Mouse (Mus musculus): Measurements from ENCODE around the gene Olfr1201. TPM values are rescaled to one million over a fixed set of nuclear protein-coding genes. Genes with fewer than 3 reads are reported as not detected.

Gene Olfr1201
- not detected in 2 replicates for polyA plus RNA-seq (2012; rRNA removed)

GRCm38 (mm10) chr2:88792736-88793135 is at the start of gene Olfr1201:
Olfr1201 (plus strand) TSS chr2:88793036.

GRCm38 (mm10) chr2:88751270-88751669 is 41.6 kb upstream of the Olfr1201 start, which contains the start of gene Olfr1198:
Olfr1198 (minus strand) TSS chr2:88751370.

GRCm38 (mm10) chr2:88760369-88760768 is 32.5 kb upstream of the Olfr1201 start, which contains the start of gene Olfr1199:
Olfr1199 (minus strand) TSS chr2:88760469.

DNA sequence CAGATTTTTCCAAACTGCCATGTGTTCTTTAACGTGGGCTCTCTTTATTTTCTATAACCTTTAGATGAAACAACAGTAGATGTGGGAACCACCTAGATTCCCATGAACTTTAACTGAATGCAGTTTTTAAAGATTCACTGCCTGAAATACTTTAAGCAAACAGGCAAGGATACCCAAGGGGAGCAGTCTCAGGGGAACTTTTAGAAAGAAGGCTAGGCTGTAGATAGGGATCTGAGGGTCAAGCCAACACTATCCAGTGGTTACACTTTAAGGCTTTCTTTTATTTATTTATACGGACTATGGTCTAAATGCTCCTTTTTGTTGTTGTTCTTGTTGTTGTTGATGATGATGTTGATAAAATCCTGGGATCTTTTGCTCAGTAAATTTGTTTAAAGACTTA is 22.4 kb upstream of the Olfr1201 start, which contains the start of gene Olfr1200:
Olfr1200 (minus strand) TSS at position 101 of the 400 bp plus-strand sequence.

DNA sequence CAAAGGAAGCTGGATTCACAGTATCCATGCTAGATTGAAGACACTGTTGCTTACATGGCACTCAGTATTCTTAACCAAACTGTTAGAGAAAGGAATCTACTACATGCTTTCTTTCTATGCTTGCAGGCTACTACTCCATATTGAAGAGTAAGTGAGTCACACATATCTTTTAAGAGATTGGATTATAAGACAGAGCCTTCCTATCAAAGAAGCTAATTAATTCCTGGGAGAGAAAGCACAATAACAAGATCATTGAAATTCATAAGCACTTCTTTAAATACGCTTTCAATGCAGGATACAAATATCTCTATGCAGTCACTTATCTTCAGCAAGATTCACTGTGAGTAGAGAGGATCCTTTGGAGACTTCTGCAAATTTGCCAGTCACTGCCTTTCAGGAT is 21.4 kb downstream of the Olfr1201 start, which contains the start of gene Olfr1202:
Olfr1202 (plus strand) TSS at position 301 of the 400 bp plus-strand sequence.

GRCm38 (mm10) chr2:88829437-88829836 is 36.6 kb downstream of the Olfr1201 start, which contains the start of gene Olfr1205:
Olfr1205 (plus strand) TSS chr2:88829737.

Other genes starting within 250 kb of the Olfr1201 start
- not detected in 2 replicates for gene Olfr1188, start 236.1 kb upstream of the Olfr1201 start, polyA plus RNA-seq (2012; rRNA removed)
- not detected in 2 replicates for gene Olfr1189, start 206.6 kb upstream of the Olfr1201 start, polyA plus RNA-seq (2012; rRNA removed)
- not detected in 2 replicates for gene Olfr1191-ps1, start 152.5 kb upstream of the Olfr1201 start, polyA plus RNA-seq (2012; rRNA removed)
- not detected in 2 replicates for gene Olfr1192-ps1, start 144.5 kb upstream of the Olfr1201 start, polyA plus RNA-seq (2012; rRNA removed)
- gene Olfr1193, start 117.4 kb upstream of the Olfr1201 start, polyA plus RNA-seq (2012; rRNA removed): not detected in 2 replicates
- gene Olfr1195, start 103.8 kb upstream of the Olfr1201 start, polyA plus RNA-seq (2012; rRNA removed): not detected in 2 replicates
- gene Olfr1196, start 88.4 kb upstream of the Olfr1201 start, polyA plus RNA-seq (2012; rRNA removed): not detected in 2 replicates
- gene Olfr1197, start 60.7 kb upstream of the Olfr1201 start, polyA plus RNA-seq (2012; rRNA removed): not detected in 2 replicates
- gene Olfr1198, start 41.7 kb upstream of the Olfr1201 start, polyA plus RNA-seq (2012; rRNA removed): not detected in 2 replicates
- not detected in 2 replicates for gene Olfr1199, start 32.6 kb upstream of the Olfr1201 start, polyA plus RNA-seq (2012; rRNA removed)
- not detected in 2 replicates for gene Olfr1200, start 22.5 kb upstream of the Olfr1201 start, polyA plus RNA-seq (2012; rRNA removed)
- not detected in 2 replicates for gene Olfr1202, start 21.5 kb downstream of the Olfr1201 start, polyA plus RNA-seq (2012; rRNA removed)
- not detected in 2 replicates for gene Olfr1205, start 36.7 kb downstream of the Olfr1201 start, polyA plus RNA-seq (2012; rRNA removed)
- not detected in 2 replicates for gene Olfr1204, start 56.3 kb downstream of the Olfr1201 start, polyA plus RNA-seq (2012; rRNA removed)
- not detected in 2 replicates for gene Olfr1206, start 70.2 kb downstream of the Olfr1201 start, polyA plus RNA-seq (2012; rRNA removed)
- gene Olfr1208, start 109.3 kb downstream of the Olfr1201 start, polyA plus RNA-seq (2012; rRNA removed): not detected in 2 replicates
- not detected in 2 replicates for gene Olfr1209, start 122.1 kb downstream of the Olfr1201 start, polyA plus RNA-seq (2012; rRNA removed)
- not detected in 2 replicates for gene Olfr1211, start 145.1 kb downstream of the Olfr1201 start, polyA plus RNA-seq (2012; rRNA removed)
- gene Olfr1212, start 160.9 kb downstream of the Olfr1201 start, polyA plus RNA-seq (2012; rRNA removed): not detected in 2 replicates
- not detected in 2 replicates for gene Gm13762, start 187.2 kb downstream of the Olfr1201 start, polyA plus RNA-seq (2012; rRNA removed)
- not detected in 2 replicates for gene Olfr1214, start 199.6 kb downstream of the Olfr1201 start, polyA plus RNA-seq (2012; rRNA removed)
- not detected in 2 replicates for gene Olfr1215, start 213.9 kb downstream of the Olfr1201 start, polyA plus RNA-seq (2012; rRNA removed)
- gene Olfr1216, start 225.3 kb downstream of the Olfr1201 start, polyA plus RNA-seq (2012; rRNA removed): not detected in 2 replicates
- not detected in 2 replicates for gene Olfr1217, start 239.0 kb downstream of the Olfr1201 start, polyA plus RNA-seq (2012; rRNA removed)